Mouse (Mus musculus): ENCODE results near the gene Nuak1. TPM values are rescaled to one million over a fixed set of nuclear protein-coding genes. Genes with fewer than 3 reads are reported as not detected.

The Nuak1 gene
- total and polyA plus RNA-seq, 3 experiments = 1.1 to 2.2 TPM; not detected in 1

GRCm38 (mm10) chr10:84418421-84418820 is 22.0 kb downstream of the Nuak1 start:
- Histone ChIP-seq H3K27ac (ENCODE audit: control insufficient read depth, low read depth, low read length) (no peak overlapping the region), H3K36me3 (ENCODE audit: control insufficient read depth in 1 of 2, insufficient read depth in 2 of 2, low read length in 2 of 2) (no peaks in the 10 kb centered on the region), H3K27me3 (ENCODE audit: control insufficient read depth in 1 of 2, insufficient read depth in 2 of 2, low read length in 2 of 2) (no peaks in the 10 kb centered on the region), H3K79me2 (ENCODE audit: control insufficient read depth, insufficient read depth, low read length, poor library complexity) (no peaks in the 10 kb centered on the region), H3K4me3 (ENCODE audit: control insufficient read depth in 1 of 2, insufficient read depth in 1 of 2, low read depth in 2 of 2, low read length in 2 of 2) (no peak overlapping the region), H3K9ac (ENCODE audit: control insufficient read depth, low read depth, low read length, poor library complexity, severe bottlenecking) (no peak overlapping the region), H3K4me1 (ENCODE audit: control insufficient read depth in 1 of 2, insufficient read depth in 2 of 2, low read length in 2 of 2) (no peaks in the 10 kb centered on the region), H3K9me3 (replicated peaks; ENCODE audit: insufficient read depth, low read length) (no peaks in the 10 kb centered on the region)
- no peak for DNase-seq (ENCODE audit: low read depth, low spot score)
- no peak for TF ChIP-seq GATA1 (IDR thresholded peaks at IDR 0.05; ENCODE audit: low read depth, low read length)
- TF ChIP-seq CHD2 (IDR thresholded peaks at IDR 0.05; ENCODE audit: low read length) = no peak
- no peak for TF ChIP-seq RAD21 (IDR thresholded peaks at IDR 0.05; ENCODE audit: low read depth, low read length)
- TF ChIP-seq JUND (IDR thresholded peaks at IDR 0.05; ENCODE audit: low read depth, low read length) = no peak
- no peak for TF ChIP-seq EP300 (IDR thresholded peaks at IDR 0.05; ENCODE audit: low read depth in 1 of 2, low read length in 2 of 2)
- no peak for TF ChIP-seq POLR2AphosphoS5 (IDR thresholded peaks at IDR 0.05; ENCODE audit: borderline replicate concordance, low read depth, low read length)
- TF ChIP-seq SIN3A (IDR thresholded peaks at IDR 0.05; ENCODE audit: low read length) = no peak
- TF ChIP-seq MAX (IDR thresholded peaks at IDR 0.05; ENCODE audit: low read length) = no peak
- no peak for TF ChIP-seq USF2 (IDR thresholded peaks at IDR 0.05; ENCODE audit: borderline replicate concordance in 1 of 2, insufficient read depth in 1 of 2, low read depth in 1 of 2, low read length in 2 of 2)
- TF ChIP-seq POLR2A (IDR thresholded peaks at IDR 0.05; ENCODE audit: control insufficient read depth in 1 of 2, insufficient read depth in 1 of 2, low read depth in 1 of 2, low read length in 2 of 2, poor library complexity in 1 of 2) = no peak
- no peak for TF ChIP-seq ELF1 (IDR thresholded peaks at IDR 0.05; ENCODE audit: low read depth, low read length)
- TF ChIP-seq UBTF (IDR thresholded peaks at IDR 0.05; ENCODE audit: borderline replicate concordance, insufficient read depth, low read depth, low read length) = no peak
- no peak for TF ChIP-seq CHD1 (IDR thresholded peaks at IDR 0.05; ENCODE audit: low read depth, low read length)

GRCm38 (mm10) chr10:84416752-84417151 is 23.6 kb downstream of the Nuak1 start:
- Histone ChIP-seq H3K27ac (ENCODE audit: control insufficient read depth, low read depth, low read length) (no peak overlapping the region), H3K4me3 (ENCODE audit: control insufficient read depth in 1 of 2, insufficient read depth in 1 of 2, low read depth in 2 of 2, low read length in 2 of 2) (no peak overlapping the region), H3K4me1 (ENCODE audit: control insufficient read depth in 1 of 2, insufficient read depth in 2 of 2, low read length in 2 of 2) (no peaks in the 10 kb centered on the region), H3K9ac (ENCODE audit: control insufficient read depth, low read depth, low read length, poor library complexity, severe bottlenecking) (no peak overlapping the region), H3K9me3 (replicated peaks; ENCODE audit: insufficient read depth, low read length) (no peaks in the 10 kb centered on the region), H3K27me3 (ENCODE audit: control insufficient read depth in 1 of 2, insufficient read depth in 2 of 2, low read length in 2 of 2) (no peaks in the 10 kb centered on the region), H3K36me3 (ENCODE audit: control insufficient read depth in 1 of 2, insufficient read depth in 2 of 2, low read length in 2 of 2) (no peaks in the 10 kb centered on the region), H3K79me2 (ENCODE audit: control insufficient read depth, insufficient read depth, low read length, poor library complexity) (no peaks in the 10 kb centered on the region)
- TF ChIP-seq BHLHE40 (IDR thresholded peaks at IDR 0.05; ENCODE audit: borderline replicate concordance, low read depth, low read length) (no peak), MAZ (IDR thresholded peaks at IDR 0.05; ENCODE audit: low read depth, low read length) (no peak), MAX (IDR thresholded peaks at IDR 0.05; ENCODE audit: low read length) (no peak), ELF1 (IDR thresholded peaks at IDR 0.05; ENCODE audit: low read depth, low read length) (no peak), ZC3H11A (IDR thresholded peaks at IDR 0.05; ENCODE audit: low read depth, low read length) (no peak), CHD2 (IDR thresholded peaks at IDR 0.05; ENCODE audit: low read length) (no peak), RAD21 (IDR thresholded peaks at IDR 0.05; ENCODE audit: low read depth, low read length) (no peak), ZMIZ1 (IDR thresholded peaks at IDR 0.05; ENCODE audit: low read depth, low read length) (no peak), POLR2AphosphoS2 (IDR thresholded peaks at IDR 0.05; ENCODE audit: low read length) (no peak), POLR2A (IDR thresholded peaks at IDR 0.05; ENCODE audit: control insufficient read depth in 1 of 2, insufficient read depth in 1 of 2, low read depth in 1 of 2, low read length in 2 of 2, poor library complexity in 1 of 2) (no peak), GABPA (IDR thresholded peaks at IDR 0.05; ENCODE audit: low read depth, low read length) (no peak), ZKSCAN1 (IDR thresholded peaks at IDR 0.05; ENCODE audit: low read depth, low read length) (no peak), TAL1 (IDR thresholded peaks at IDR 0.05; ENCODE audit: low read length) (no peak), NELFE (IDR thresholded peaks at IDR 0.05; ENCODE audit: low read depth, low read length) (no peak), CTCF (IDR thresholded peaks at IDR 0.05 in 2 of 3, conservative IDR thresholded peaks at IDR 0.05 in 1 of 3; ENCODE audit: control insufficient read depth in 1 of 3, insufficient read depth in 1 of 3, low read depth in 2 of 3, low read length in 3 of 3, poor library complexity in 1 of 3, severe bottlenecking in 1 of 3) (no peak), SIN3A (IDR thresholded peaks at IDR 0.05; ENCODE audit: low read length) (no peak), MYB (IDR thresholded peaks at IDR 0.05; ENCODE audit: low read depth, low read length) (no peak)
- DNase-seq (ENCODE audit: low read depth, low spot score) = no peak
